Mouse (Mus musculus) CH12F3 (cell line): ENCODE measurements at regions not wholly inside any gene's neighbourhood (a gene's known extent, or its start where the extent isn't known, plus 50 kb on each side); places are given as distances from the start of the nearest gene placed in this dataset.

ENCODE experiments used
- in situ Hi-C: fragments of 300-500 bp; cut with MboI; formaldehyde crosslinking; loops from 2 replicates; pipeline ENCODE4 v1.14.3; 2020; ENCODE audit warnings: low sequenced_read_pairs

- in situ Hi-C loops = no loop called here
Observed at GRCm38 (mm10) chr16:18683556-18683955, 53.8 kb upstream of the Sept5 start.

DNA sequence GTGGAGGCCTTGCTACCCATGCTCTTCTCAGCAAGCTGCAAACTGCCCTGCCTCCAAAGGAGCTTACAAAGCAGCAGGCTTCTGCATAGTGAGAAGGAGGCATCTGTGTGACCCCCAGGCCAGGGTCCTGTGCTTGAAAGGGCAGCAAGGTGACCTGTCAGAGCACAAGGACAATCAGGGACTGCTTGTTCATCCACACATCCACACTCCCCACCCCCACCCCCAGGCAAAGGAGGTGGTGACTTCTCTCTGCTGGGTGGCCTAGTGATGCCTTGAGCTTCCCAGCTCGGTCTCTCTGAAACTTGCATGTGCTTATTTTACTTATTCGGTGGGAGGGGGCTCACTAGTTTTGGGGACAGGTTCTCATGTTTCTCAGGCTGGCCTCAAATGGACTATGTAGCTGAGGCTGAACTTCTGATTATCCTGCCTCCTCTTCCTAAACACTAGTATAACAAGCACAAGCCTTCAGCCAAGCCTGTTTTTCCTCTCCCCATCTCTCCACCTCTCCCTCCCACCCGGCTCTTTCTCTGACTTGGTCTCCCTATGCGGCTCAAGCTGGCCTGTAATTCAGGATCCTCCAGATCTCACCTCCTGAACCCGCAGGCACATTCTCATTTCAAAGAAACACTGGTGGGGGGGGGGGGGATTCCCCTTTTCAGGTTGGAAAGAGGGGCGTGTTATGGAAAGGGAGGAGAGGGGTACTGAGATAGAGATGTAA, 56.4 kb upstream of the Sept5 start:
- in situ Hi-C loops = no loop called here

- in situ Hi-C loops = no loop called here
Observed at GRCm38 (mm10) chr16:18686916-18687315, 57.2 kb upstream of the Sept5 start.

DNA sequence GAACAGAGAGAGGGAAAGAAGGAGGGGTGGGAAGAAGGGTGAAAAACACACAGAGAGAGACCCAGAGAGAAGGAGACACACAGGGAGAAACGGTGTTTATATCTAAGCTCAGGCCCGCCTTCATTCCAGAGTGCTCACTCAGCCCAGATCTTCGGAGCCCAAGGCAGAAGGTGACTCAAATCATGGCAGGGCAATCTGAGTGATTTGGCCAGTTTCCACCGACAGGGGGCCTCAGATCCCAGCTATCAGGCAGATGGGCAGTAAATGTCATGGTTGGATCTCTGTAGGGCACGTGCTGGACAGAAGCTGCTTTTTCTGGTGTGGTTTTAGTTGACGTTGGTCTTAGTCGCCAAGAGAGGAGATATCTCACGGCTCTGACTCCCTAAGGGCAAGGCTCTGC, 57.6 kb upstream of the Sept5 start:
- in situ Hi-C loops = no loop called here

DNA sequence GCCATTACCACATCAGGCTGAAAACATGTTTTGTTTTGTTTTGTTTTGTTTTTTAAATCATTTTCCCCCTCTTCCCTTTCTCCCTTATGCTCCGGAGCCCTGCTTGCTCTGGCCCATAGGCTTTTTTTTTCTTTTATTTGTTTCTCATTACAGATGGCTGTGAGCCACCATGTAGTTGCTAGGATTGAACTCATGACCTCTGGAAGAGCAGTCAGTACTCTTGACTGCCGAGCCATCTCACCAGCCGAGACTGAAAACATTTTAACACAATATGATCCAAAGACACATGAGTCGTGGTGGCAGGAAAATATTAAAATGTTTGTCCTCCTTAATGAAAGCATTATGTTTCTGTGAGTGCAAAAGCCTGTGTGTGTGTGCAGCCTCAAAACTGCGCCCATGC, 65.8 kb upstream of the Sept5 start:
- in situ Hi-C loops = loop anchor here (5.0 kb wide), 1 partner anchor 97 kb away; no protein-coding TSS in a partner anchor

GRCm38 (mm10) chr16:18696074-18696819, 66.5 kb upstream of the Sept5 start:
- in situ Hi-C loops = loop anchor here (5.0 kb wide), 1 partner anchor 96 kb away; no protein-coding TSS in a partner anchor

DNA sequence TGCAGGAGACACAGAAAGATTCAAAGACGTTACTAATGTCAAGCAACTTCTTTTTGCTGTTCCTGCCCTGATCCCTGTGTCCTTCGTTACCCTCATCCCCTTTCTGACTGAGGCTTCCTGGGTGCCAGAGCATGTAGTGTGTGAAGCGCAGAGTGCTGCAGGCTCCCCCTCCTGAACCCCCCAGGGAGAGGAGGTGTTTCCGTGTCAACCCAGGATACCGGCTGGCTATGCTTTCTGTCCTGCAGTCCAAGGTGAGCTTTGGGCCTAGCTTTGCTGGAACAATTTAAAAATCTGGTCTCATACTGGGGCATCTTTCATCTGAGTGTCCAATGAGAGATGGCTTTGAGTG, 67.0 kb upstream of the Sept5 start:
- in situ Hi-C loops = loop anchor here (5.0 kb wide), 1 partner anchor 96 kb away; no protein-coding TSS in a partner anchor

DNA sequence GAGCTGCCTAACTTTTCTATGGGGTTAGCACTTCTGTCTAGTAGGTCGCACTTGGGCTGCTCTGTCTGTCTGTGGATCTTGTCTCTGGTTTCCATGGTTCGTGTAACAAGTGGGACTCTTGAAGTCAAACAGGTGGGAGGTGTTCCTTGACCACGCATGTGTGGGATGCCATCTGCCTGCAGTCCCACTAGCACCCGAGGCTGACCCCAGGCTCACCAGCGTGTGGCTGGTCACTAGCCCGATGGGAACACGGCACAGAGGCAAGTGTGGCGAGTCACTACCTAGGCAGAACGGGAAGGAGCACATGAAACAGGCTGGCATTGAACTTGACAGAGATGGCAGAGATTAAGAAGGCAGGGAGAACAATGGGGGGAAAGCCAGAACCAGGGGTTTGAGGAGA, 72.5 kb upstream of the Cldn5 start:
- in situ Hi-C loops = no loop called here

- in situ Hi-C loops = no loop called here
Observed at GRCm38 (mm10) chr16:18705028-18705648, 71.5 kb upstream of the Cldn5 start.

DNA sequence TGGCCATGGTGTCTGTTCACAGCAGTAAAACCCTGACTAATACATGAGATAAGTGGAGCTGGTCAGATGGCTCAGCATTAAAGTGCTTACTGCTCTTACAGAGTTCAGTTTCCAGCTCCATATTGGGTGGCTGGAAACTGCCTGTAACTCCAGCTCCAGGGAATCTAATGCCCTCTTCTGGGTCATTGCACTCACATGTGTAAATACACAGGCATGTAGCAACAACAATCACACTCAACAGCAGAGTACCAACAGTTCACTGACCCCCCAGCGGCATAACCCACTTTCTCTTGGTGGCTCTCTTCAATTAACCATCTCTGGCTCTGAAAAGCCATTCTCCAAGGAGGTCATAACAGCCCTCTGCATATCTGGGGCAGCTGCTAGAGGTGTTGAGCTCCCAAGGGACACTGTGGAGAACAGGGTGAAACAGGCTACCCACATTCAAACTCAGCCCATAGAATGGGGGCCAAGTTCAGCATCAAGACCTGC, 65.0 kb upstream of the Cldn5 start:
- in situ Hi-C loops = no loop called here

- in situ Hi-C loops = no loop called here
Observed at GRCm38 (mm10) chr16:18713017-18713416, 63.6 kb upstream of the Cldn5 start.

DNA sequence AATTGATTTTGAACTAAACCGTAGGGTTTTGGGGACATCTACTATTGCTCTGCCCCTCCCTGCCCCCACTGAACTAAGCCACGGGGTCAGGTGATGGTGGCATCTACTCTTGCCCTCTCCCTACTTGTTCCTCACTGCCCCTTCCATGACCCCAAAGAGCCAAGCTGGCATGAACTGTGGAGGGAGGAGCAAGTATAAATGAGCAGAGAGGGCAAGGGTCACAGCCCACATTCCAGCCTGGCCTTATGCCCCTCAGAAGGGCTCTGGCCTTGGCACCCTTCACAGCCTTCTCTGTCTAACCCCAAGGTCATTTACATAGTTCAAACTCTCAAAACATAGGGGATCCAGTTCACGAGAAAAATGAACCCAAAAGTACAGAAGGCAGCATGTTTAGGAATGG, 61.3 kb upstream of the Cldn5 start:
- in situ Hi-C loops = no loop called here

DNA sequence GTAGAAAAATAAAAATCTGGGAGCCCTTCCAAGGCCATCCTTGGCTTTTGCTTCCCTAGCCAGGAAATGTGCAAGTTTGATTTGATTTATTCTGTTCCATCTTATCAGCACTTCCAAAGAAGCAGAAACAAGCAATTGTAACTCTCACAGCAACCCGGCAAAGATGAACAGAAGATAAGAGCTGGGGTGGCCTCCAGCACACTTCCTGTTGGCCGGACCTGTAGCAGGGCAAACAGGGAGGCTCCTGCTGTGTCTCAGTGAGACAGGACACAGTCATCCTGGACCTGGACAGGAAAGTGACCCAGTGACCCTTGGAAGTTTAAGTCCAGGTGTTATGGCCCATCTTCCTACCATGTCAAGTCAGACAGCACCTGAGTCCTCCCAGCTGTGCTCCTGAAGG, 58.6 kb upstream of the Cldn5 start:
- in situ Hi-C loops = no loop called here

- in situ Hi-C loops = no loop called here
Observed at GRCm38 (mm10) chr16:18720433-18721233, 56.0 kb upstream of the Cldn5 start.

- in situ Hi-C loops = no loop called here
Observed at GRCm38 (mm10) chr16:18723186-18723843, 53.3 kb upstream of the Cldn5 start.

DNA sequence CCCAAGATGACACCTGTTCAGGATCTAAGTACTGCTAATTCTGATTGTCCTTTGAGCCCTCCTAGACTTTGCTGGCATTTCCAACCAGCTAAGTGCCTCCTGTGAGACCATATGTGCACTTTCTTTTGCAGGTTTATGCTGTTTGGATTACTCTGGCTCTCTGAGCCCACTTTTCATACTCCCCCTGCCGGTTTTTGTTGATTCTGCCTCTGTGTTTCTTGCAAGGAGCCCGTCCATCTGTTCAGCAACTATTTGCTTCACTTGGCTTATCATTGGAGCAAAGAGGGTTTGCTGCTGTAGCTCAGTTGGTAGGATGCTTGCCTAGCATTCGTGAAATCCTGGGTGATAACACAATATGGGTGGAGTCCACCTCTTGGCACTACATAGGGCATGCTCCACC, 52.8 kb upstream of the Cldn5 start:
- in situ Hi-C loops = no loop called here

DNA sequence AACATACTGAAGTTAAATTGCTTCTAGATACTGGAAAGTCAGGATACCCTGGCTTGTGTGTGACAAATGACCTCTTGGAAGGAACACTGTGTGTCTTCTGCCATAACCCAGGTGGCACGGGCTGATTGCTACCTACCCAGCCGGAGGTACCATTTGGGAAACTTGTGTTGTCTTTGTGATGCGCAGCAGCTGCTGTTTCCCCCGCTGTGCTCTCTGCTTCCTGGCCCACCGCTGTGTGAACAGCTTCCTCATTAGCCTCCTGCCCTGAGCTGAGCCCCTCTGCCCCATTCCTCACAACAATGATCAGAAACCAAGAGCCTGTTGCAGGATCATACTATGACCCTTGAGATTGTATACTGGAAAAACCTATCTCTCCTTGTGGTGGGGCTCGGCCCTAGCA, 51.9 kb upstream of the Cldn5 start:
- in situ Hi-C loops = no loop called here
